21 mouse cellular contexts compared by ENCODE assay signal in genomic region chr13:107585936-107586335, GRCm38 (mm10).
A peak's percentile ranks its signal among the peaks of the same experiment; 100 is the strongest.
DNase-seq lines count a peak whose midpoint lies in the region; ATAC-seq lines count a peak whose summit lies in the region.
"Had no signal": no experiment of that assay in that cellular context is flagged by ENCODE, and none has a peak within 500 bp of the region (broad histone marks: within the 10 kb centered on the region; RNA-seq: fewer than 3 reads in every experiment).

No protein-coding gene starts in this region.

- H3K27me3 ChIP-seq in hindbrain, embryonic 11.5 days (ENCODE audit: control insufficient read depth, insufficient read depth, low read length) = no peaks in the 10 kb centered on the region
- H3K27me3 ChIP-seq in hindbrain, embryonic 16.5 days (replicated peaks; ENCODE audit: control insufficient read depth, insufficient read depth, low read length) = no peaks in the 10 kb centered on the region
- no peaks in the 10 kb centered on the region for H3K27me3 ChIP-seq in midbrain, embryonic 13.5 days
- H3K27me3 ChIP-seq in midbrain, embryonic 15.5 days (replicated peaks) = no peaks in the 10 kb centered on the region
- no peaks in the 10 kb centered on the region for H3K27me3 ChIP-seq in hindbrain, embryonic 15.5 days
- no peaks in the 10 kb centered on the region for H3K27me3 ChIP-seq in neural tube, embryonic 15.5 days (replicated peaks)
- H3K27me3 ChIP-seq: embryonic facial prominence, embryonic 13.5 days; forebrain, embryonic 13.5 days had no signal

- no peak for ATAC-seq in hindbrain, embryonic 11.5 days (ENCODE audit: low FRiP score)
- ATAC-seq in hindbrain, embryonic 16.5 days = no peak; the same call in 1 of the 2 replicates
- peak; percentile 34; the same call in 1 of the 2 replicates for ATAC-seq in midbrain, embryonic 13.5 days
- ATAC-seq in midbrain, embryonic 15.5 days (replicated peaks) = no peak
- ATAC-seq in hindbrain, embryonic 15.5 days (ENCODE audit: low FRiP score, low read depth) = no peak
- no peak for ATAC-seq in neural tube, embryonic 15.5 days (ENCODE audit: low FRiP score)
- ATAC-seq: forebrain, embryonic 13.5 days; forebrain, postnatal 0 days; inflammation-experienced regulatory T-cells, adult 6 months; intestine, postnatal 0 days had no signal

- peak; percentile 14 for DNase-seq in hindbrain, embryonic 11.5 days (ENCODE audit: low spot score)
- no peak for DNase-seq in gastrocnemius, adult 8-10 months (ENCODE audit: low spot score in 2 of 2)
- DNase-seq: adrenal gland, adult 2 months; adrenal gland, postnatal 25 days; cerebellum, adult 11 months; cerebellum, adult 9-10 months; cerebellum, postnatal 36 days; forebrain, postnatal 0 days; gastrocnemius, postnatal 25 days; heart, postnatal 10 days; heart, postnatal 4 days had no signal

- peaks cover 3% of the 10 kb centered on the region for H3K4me1 ChIP-seq in hindbrain, embryonic 11.5 days (replicated peaks; ENCODE audit: control insufficient read depth, insufficient read depth, low read length)
- peaks cover 5% of the 10 kb centered on the region; the same call in 1 of the 2 replicates for H3K4me1 ChIP-seq in hindbrain, embryonic 16.5 days (ENCODE audit: control insufficient read depth, insufficient read depth, low read depth, low read length)
- 0 out of 2 replicates have a peak, but pooled peaks cover 5% of the 10 kb centered on the region for H3K4me1 ChIP-seq in midbrain, embryonic 13.5 days (replicated peaks)
- no peaks in the 10 kb centered on the region for H3K4me1 ChIP-seq in midbrain, embryonic 15.5 days
- peaks cover 13% of the 10 kb centered on the region for H3K4me1 ChIP-seq in hindbrain, embryonic 15.5 days (replicated peaks)
- H3K4me1 ChIP-seq in neural tube, embryonic 15.5 days = peaks cover 11% of the 10 kb centered on the region

- H3K4me2 ChIP-seq in hindbrain, embryonic 11.5 days (replicated peaks; ENCODE audit: low read depth, low read length) = no peak overlapping the region
- no peak overlapping the region for H3K4me2 ChIP-seq in hindbrain, embryonic 16.5 days (ENCODE audit: low read length)
- H3K4me2 ChIP-seq in midbrain, embryonic 13.5 days (replicated peaks) = no peak overlapping the region
- H3K4me2 ChIP-seq in midbrain, embryonic 15.5 days = no peak overlapping the region
- no peak overlapping the region for H3K4me2 ChIP-seq in hindbrain, embryonic 15.5 days
- no peak overlapping the region for H3K4me2 ChIP-seq in neural tube, embryonic 15.5 days
- H3K4me2 ChIP-seq: embryonic facial prominence, embryonic 13.5 days; forebrain, embryonic 13.5 days had no signal

- no peaks in the 10 kb centered on the region for H3K36me3 ChIP-seq in hindbrain, embryonic 11.5 days (ENCODE audit: control insufficient read depth, insufficient read depth, low read length)
- H3K36me3 ChIP-seq in hindbrain, embryonic 16.5 days (ENCODE audit: control insufficient read depth, insufficient read depth, low read length) = no peaks in the 10 kb centered on the region
- H3K36me3 ChIP-seq in midbrain, embryonic 13.5 days = no peaks in the 10 kb centered on the region
- H3K36me3 ChIP-seq in midbrain, embryonic 15.5 days (replicated peaks) = no peaks in the 10 kb centered on the region
- no peaks in the 10 kb centered on the region for H3K36me3 ChIP-seq in hindbrain, embryonic 15.5 days
- H3K36me3 ChIP-seq in neural tube, embryonic 15.5 days = no peaks in the 10 kb centered on the region
- H3K36me3 ChIP-seq: embryonic facial prominence, embryonic 13.5 days; heart, embryonic 10.5 days had no signal

- H3K27ac ChIP-seq in hindbrain, embryonic 11.5 days (ENCODE audit: low read depth, low read length) = no peak overlapping the region
- no peak overlapping the region; the same call in 1 of the 2 replicates for H3K27ac ChIP-seq in hindbrain, embryonic 16.5 days (ENCODE audit: low read depth, low read length)
- no peak overlapping the region for H3K27ac ChIP-seq in midbrain, embryonic 13.5 days
- H3K27ac ChIP-seq in midbrain, embryonic 15.5 days = no peak overlapping the region
- 0 out of 2 replicates have a peak overlapping the region, but pooled peaks have one; percentile 25 for H3K27ac ChIP-seq in hindbrain, embryonic 15.5 days (replicated peaks)
- 0 out of 2 replicates have a peak overlapping the region, but pooled peaks have one; percentile 29 for H3K27ac ChIP-seq in neural tube, embryonic 15.5 days (replicated peaks)
- H3K27ac ChIP-seq: embryonic facial prominence, embryonic 13.5 days; forebrain, embryonic 13.5 days; heart, embryonic 10.5 days had no signal

- H3K9ac ChIP-seq in hindbrain, embryonic 11.5 days (ENCODE audit: low read depth, low read length) = no peak overlapping the region
- H3K9ac ChIP-seq in hindbrain, embryonic 16.5 days (ENCODE audit: low read depth, low read length) = no peak overlapping the region
- H3K9ac ChIP-seq in midbrain, embryonic 13.5 days (replicated peaks) = no peak overlapping the region
- no peak overlapping the region for H3K9ac ChIP-seq in midbrain, embryonic 15.5 days
- no peak overlapping the region for H3K9ac ChIP-seq in hindbrain, embryonic 15.5 days
- no peak overlapping the region for H3K9ac ChIP-seq in neural tube, embryonic 15.5 days (replicated peaks)
- H3K9ac ChIP-seq: embryonic facial prominence, embryonic 13.5 days; forebrain, embryonic 13.5 days; forebrain, postnatal 0 days had no signal

- WGBS in hindbrain, embryonic 11.5 days = 62% methylated on average over 9 of the region's 9 CpGs
- WGBS in hindbrain, embryonic 16.5 days = 57% methylated on average over 9 of the region's 9 CpGs
- 74% methylated on average over 9 of the region's 9 CpGs for WGBS in midbrain, embryonic 13.5 days
- 75% methylated on average over 9 of the region's 9 CpGs for WGBS in midbrain, embryonic 15.5 days
- WGBS in hindbrain, embryonic 15.5 days = 39% methylated on average over 9 of the region's 9 CpGs
- WGBS in neural tube, embryonic 15.5 days = 42% methylated on average over 9 of the region's 9 CpGs

- H3K4me3 ChIP-seq in hindbrain, embryonic 11.5 days (ENCODE audit: low read depth, low read length) = no peak overlapping the region
- H3K4me3 ChIP-seq in hindbrain, embryonic 16.5 days (ENCODE audit: low read length) = no peak overlapping the region
- H3K4me3 ChIP-seq in midbrain, embryonic 13.5 days (replicated peaks) = no peak overlapping the region
- no peak overlapping the region for H3K4me3 ChIP-seq in midbrain, embryonic 15.5 days
- no peak overlapping the region for H3K4me3 ChIP-seq in hindbrain, embryonic 15.5 days
- no peak overlapping the region for H3K4me3 ChIP-seq in neural tube, embryonic 15.5 days (replicated peaks)
- H3K4me3 ChIP-seq: embryonic facial prominence, embryonic 13.5 days; forebrain, embryonic 13.5 days; heart, embryonic 10.5 days had no signal

- no peaks in the 10 kb centered on the region for H3K9me3 ChIP-seq in hindbrain, embryonic 11.5 days (ENCODE audit: control insufficient read depth, low read length)
- H3K9me3 ChIP-seq in hindbrain, embryonic 16.5 days (ENCODE audit: control insufficient read depth, low read length) = no peaks in the 10 kb centered on the region
- H3K9me3 ChIP-seq in midbrain, embryonic 13.5 days = no peaks in the 10 kb centered on the region
- H3K9me3 ChIP-seq in midbrain, embryonic 15.5 days = no peaks in the 10 kb centered on the region
- no peaks in the 10 kb centered on the region for H3K9me3 ChIP-seq in hindbrain, embryonic 15.5 days
- no peaks in the 10 kb centered on the region for H3K9me3 ChIP-seq in neural tube, embryonic 15.5 days (replicated peaks)
- H3K9me3 ChIP-seq: embryonic facial prominence, embryonic 13.5 days; forebrain, embryonic 13.5 days; heart, embryonic 10.5 days had no signal

Comparison
In these comparisons a context has a peak if more than half of its experiments do, and no peak if none do; other contexts are left out.
1. H3K27ac ChIP-seq: peak in hindbrain, embryonic 15.5 days (single experiment) and neural tube, embryonic 15.5 days (single experiment); none in hindbrain, embryonic 11.5 days (single experiment), hindbrain, embryonic 16.5 days (single experiment), midbrain, embryonic 13.5 days (single experiment) and midbrain, embryonic 15.5 days (single experiment).